Mouse (Mus musculus): ENCODE measurements around the gene Rnf220. TPM values are rescaled to one million over a fixed set of nuclear protein-coding genes. Genes with fewer than 3 reads are reported as not detected.

Rnf220 gene
- total RNA-seq, 2 experiments from 2014 or later = 78.8 to 88.1 TPM

GRCm38 (mm10) chr4:117299921-117300320 lies 196.9 kb downstream of the Rnf220 start:
- DNase-seq = no peak

GRCm38 (mm10) chr4:117297819-117298218 lies 199.0 kb downstream of the Rnf220 start:
- no peak for DNase-seq

- DNase-seq = no peak
Observed at GRCm38 (mm10) chr4:117296849-117297593, 199.8 kb downstream of the Rnf220 start.

GRCm38 (mm10) chr4:117291696-117292095 lies 205.2 kb downstream of the Rnf220 start:
- DNase-seq = no peak

- DNase-seq = peak; percentile 84 to 85
Observed at GRCm38 (mm10) chr4:117288927-117289801, 207.7 kb downstream of the Rnf220 start.

- DNase-seq = no peak
Observed at GRCm38 (mm10) chr4:117288277-117288926, 208.4 kb downstream of the Rnf220 start.

- DNase-seq = no peak
Observed at GRCm38 (mm10) chr4:117284363-117284762, 212.5 kb downstream of the Rnf220 start.

- DNase-seq = peak in 1 of 2 experiments; percentile 58
Observed at GRCm38 (mm10) chr4:117283271-117284191, 213.3 kb downstream of the Rnf220 start.

- no peak for DNase-seq
Observed at GRCm38 (mm10) chr4:117281090-117281845, 215.6 kb downstream of the Rnf220 start.

GRCm38 (mm10) chr4:117280397-117280930 lies 216.4 kb downstream of the Rnf220 start:
- no peak for DNase-seq

- no peak for DNase-seq
Observed at GRCm38 (mm10) chr4:117279253-117279642, 217.6 kb downstream of the Rnf220 start.

GRCm38 (mm10) chr4:117278381-117279252 lies 218.2 kb downstream of the Rnf220 start:
- DNase-seq = peak; percentile 43 to 58

GRCm38 (mm10) chr4:117277687-117278086 lies 219.2 kb downstream of the Rnf220 start:
- DNase-seq = peak; percentile 71 to 77

GRCm38 (mm10) chr4:117277021-117277420 lies 219.8 kb downstream of the Rnf220 start:
- DNase-seq = peak; percentile 75 to 82

- peak; percentile 65 to 67 for DNase-seq
Observed at GRCm38 (mm10) chr4:117276281-117276711, 220.6 kb downstream of the Rnf220 start.

- DNase-seq = no peak
Observed at GRCm38 (mm10) chr4:117274720-117275119, 222.1 kb downstream of the Rnf220 start.

GRCm38 (mm10) chr4:117272459-117272858 lies 224.4 kb downstream of the Rnf220 start:
- DNase-seq = no peak

- peak; percentile 82 for DNase-seq
Observed at GRCm38 (mm10) chr4:117270278-117270677, 226.6 kb downstream of the Rnf220 start.

- no peak for DNase-seq
Observed at GRCm38 (mm10) chr4:117267831-117268437, 228.9 kb downstream of the Rnf220 start.

Data from adrenal gland, postnatal 36 days (tissue).